Mouse (Mus musculus): Measurements from ENCODE around the gene Morc1. TPM values are rescaled to one million over a fixed set of nuclear protein-coding genes. Genes with fewer than 3 reads are reported as not detected.
A peak's percentile ranks its signal among the peaks of the same experiment; 100 is the strongest.

Morc1 gene
- total RNA-seq, 1 experiment from 2014 or later, result not detected

DNA sequence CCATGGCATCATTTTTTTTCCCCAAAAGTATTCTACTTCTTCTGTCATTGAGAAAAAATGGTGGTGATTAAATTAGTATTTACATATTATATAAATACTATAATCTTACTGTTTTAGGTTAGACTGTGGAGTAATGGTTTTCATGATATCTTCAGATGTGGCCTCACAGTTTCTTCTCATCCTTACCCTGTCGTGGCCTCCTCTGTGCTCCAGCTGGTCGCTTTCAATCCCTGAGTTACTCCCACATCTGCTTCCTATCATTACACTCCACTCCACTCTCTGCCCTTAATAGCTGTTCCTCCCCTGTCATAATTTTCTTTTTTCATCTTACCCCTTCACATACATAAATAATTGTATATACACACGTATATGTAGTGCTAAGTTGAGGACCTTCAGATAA is 22.2 kb downstream of the Morc1 start:
- no peak for ATAC-seq (ENCODE audit: extremely low read depth, insufficient number of reproducible peaks, low FRiP score, poor library complexity, severe bottlenecking)

DNA sequence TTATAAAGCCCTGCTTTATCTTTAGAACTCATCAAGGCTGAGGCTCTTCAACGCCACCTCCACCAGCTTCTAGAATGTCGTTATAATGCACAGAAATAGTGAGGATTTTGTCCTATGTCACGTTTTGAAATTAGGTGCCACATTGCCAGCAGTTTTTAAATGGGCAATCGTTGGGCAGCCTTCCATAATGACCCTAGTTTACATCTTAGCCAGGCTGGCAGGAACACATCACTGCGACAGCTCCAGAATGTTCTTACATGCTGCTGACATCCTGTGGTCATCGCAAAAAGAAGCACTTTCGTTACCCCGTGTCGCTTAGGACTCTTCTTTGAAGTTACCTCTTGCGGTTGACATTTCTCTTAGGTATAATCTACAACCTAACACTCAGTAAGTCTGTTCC is 42.4 kb downstream of the Morc1 start:
- ATAC-seq (ENCODE audit: extremely low read depth, insufficient number of reproducible peaks, low FRiP score, poor library complexity, severe bottlenecking), result no peak

- ATAC-seq (ENCODE audit: extremely low read depth, insufficient number of reproducible peaks, low FRiP score, poor library complexity, severe bottlenecking), result no peak
Observed at GRCm38 (mm10) chr16:48474896-48475802, 44.1 kb downstream of the Morc1 start.

- ATAC-seq (ENCODE audit: extremely low read depth, insufficient number of reproducible peaks, low FRiP score, poor library complexity, severe bottlenecking), result no peak
Observed at GRCm38 (mm10) chr16:48479266-48479848, 48.3 kb downstream of the Morc1 start.

GRCm38 (mm10) chr16:48516776-48517499 is 85.9 kb downstream of the Morc1 start:
- no peak for ATAC-seq (ENCODE audit: extremely low read depth, insufficient number of reproducible peaks, low FRiP score, poor library complexity, severe bottlenecking)

GRCm38 (mm10) chr16:48519569-48519968 is 88.5 kb downstream of the Morc1 start:
- ATAC-seq (ENCODE audit: extremely low read depth, insufficient number of reproducible peaks, low FRiP score, poor library complexity, severe bottlenecking), result no peak

DNA sequence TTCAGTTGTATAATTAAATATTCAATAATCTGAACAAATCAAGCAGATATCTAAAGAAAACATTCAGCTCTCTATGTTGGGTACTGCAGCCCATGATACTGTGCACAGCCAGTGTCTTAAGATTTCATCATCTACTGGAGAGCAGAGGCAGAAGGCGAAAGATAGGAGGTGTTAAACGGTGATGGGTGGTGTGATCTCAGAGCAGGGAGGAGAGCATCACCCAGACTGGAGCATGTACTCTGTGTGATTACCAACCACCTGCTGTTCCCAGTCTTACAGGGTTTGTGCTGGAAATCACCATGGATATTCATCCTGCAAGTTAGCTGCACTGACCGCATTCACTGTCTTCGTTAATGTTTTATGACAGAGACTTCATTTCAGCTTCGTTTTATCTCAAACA is 106.1 kb downstream of the Morc1 start:
- no peak for ATAC-seq (ENCODE audit: extremely low read depth, insufficient number of reproducible peaks, low FRiP score, poor library complexity, severe bottlenecking)

DNA sequence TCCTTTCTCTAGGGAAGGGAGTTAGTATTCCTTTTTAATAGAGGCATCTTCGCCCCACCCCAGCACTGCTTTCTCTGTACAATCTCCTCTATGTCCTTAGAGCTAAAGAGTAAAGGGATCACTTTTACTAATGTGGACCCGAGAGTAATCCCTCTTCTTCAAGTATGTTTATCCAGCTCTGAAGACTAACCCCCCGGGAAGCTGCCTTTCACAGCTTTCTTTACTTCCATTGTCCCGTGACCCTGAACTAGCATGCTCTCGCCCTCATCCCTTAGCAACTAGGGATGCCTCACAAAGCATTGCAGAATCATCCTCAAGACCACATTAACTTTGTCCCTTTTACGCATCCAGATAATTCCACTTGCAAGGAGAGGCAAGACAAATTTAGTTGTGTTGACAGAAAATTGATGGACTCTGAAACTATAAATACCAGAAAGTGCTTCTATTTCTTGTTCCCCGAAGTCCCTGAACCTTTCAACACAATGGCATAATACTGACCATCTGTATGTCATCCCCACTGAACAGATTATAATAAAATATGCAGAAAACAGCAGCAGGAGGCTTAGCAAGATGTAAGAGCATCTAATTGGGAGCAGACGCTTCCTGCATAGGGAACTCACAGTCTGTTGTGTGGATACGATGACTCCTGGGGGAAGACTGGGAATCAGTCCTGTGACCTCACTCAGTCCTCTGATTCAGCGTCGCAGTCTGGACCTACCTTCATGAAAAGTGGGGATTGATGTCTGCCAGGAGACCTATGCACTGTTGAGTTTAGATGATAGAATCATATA is 131.4 kb downstream of the Morc1 start:
- no peak for ATAC-seq (ENCODE audit: extremely low read depth, insufficient number of reproducible peaks, low FRiP score, poor library complexity, severe bottlenecking)

GRCm38 (mm10) chr16:48570354-48570753 is 139.3 kb downstream of the Morc1 start:
- ATAC-seq (ENCODE audit: extremely low read depth, insufficient number of reproducible peaks, low FRiP score, poor library complexity, severe bottlenecking), result 0 out of 2 replicates have a peak, but pooled peaks have one; percentile 44

DNA sequence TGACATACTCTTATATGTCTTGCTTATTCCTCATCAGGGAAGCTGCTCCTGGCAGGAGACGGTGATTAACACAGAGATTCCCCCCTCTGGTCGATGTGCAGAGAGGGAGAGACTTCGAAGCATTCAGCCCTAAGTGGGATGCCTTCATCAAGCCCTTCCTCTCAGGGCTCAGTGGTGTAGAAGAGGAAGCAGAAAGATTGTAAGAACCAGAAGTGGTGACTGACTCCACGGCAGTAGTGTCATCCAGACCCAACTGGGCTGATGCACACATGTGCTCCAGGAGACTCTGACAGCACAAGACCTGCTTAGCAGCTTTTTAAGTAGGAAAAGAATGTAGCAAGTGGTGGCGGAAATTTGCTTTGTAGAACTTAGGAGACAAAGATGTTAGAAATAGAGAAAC is 143.0 kb downstream of the Morc1 start:
- no peak for ATAC-seq (ENCODE audit: extremely low read depth, insufficient number of reproducible peaks, low FRiP score, poor library complexity, severe bottlenecking)

DNA sequence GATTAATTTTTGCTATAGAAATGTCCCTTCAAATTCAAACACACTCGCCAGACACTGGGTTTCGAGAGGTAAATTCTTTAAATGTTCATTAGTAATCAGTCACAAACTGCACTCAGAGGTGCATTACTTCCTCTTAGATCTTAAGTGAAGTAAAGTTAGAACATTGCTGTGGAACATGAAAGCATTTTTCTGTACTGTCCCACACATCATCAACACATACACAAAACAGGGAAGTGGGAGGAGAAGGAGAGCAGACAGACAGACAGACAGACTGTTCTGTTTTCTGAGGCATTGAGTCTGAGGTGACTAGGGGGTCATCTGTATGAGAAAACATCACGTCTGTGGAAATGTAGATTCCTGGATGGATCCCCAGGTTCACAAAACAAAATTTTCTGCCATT is 143.5 kb downstream of the Morc1 start:
- ATAC-seq (ENCODE audit: extremely low read depth, insufficient number of reproducible peaks, low FRiP score, poor library complexity, severe bottlenecking), result no peak

- no peak for ATAC-seq (ENCODE audit: extremely low read depth, insufficient number of reproducible peaks, low FRiP score, poor library complexity, severe bottlenecking)
Observed at GRCm38 (mm10) chr16:48585369-48585768, 154.3 kb downstream of the Morc1 start.

GRCm38 (mm10) chr16:48594457-48594856 is 163.4 kb downstream of the Morc1 start:
- ATAC-seq (ENCODE audit: extremely low read depth, insufficient number of reproducible peaks, low FRiP score, poor library complexity, severe bottlenecking), result 0 out of 2 replicates have a peak, but pooled peaks have one; percentile 33

DNA sequence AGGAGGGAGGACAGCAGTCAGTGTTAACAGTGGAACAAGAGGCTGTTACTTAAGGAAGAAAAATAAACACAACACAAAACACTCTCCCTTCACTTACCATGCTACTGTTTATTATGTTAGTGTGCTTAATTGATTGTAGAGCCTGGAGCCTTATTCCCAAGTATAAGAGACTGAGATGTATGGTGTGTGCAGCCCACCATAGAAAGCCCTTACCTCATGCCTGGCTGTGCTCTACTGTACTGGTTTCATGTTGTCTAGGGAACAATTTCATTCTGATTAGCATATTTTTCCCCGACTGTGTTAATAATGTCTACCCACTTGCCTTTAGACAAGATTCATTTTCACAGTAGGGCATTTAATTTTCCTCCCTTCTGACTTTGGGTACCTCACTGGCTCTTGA is 164.2 kb downstream of the Morc1 start:
- no peak for ATAC-seq (ENCODE audit: extremely low read depth, insufficient number of reproducible peaks, low FRiP score, poor library complexity, severe bottlenecking)

- no peak for ATAC-seq (ENCODE audit: extremely low read depth, insufficient number of reproducible peaks, low FRiP score, poor library complexity, severe bottlenecking)
Observed at GRCm38 (mm10) chr16:48603735-48604211, 172.7 kb downstream of the Morc1 start.

GRCm38 (mm10) chr16:48606476-48607038 is 175.5 kb downstream of the Morc1 start:
- no peak for ATAC-seq (ENCODE audit: extremely low read depth, insufficient number of reproducible peaks, low FRiP score, poor library complexity, severe bottlenecking)

DNA sequence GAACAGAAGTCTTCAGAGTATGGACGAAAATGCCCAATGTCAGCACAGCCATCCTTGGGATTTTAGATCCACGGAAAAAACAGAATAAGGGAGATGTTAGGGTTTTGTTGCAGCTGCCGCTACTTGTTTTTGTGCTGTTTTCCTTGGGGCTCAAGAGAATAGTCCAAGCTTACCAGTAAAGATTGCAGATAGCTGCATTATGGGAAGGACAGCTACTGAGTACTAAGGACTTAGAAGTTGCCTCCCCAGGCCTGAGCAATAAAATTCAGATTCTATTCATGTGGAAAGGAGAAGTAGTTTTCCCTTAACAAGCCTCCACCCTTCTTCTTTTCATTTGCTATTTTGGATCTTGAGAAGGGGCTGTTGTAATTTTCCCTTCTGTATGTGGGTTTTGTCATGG is 177.2 kb downstream of the Morc1 start:
- no peak for ATAC-seq (ENCODE audit: extremely low read depth, insufficient number of reproducible peaks, low FRiP score, poor library complexity, severe bottlenecking)

DNA sequence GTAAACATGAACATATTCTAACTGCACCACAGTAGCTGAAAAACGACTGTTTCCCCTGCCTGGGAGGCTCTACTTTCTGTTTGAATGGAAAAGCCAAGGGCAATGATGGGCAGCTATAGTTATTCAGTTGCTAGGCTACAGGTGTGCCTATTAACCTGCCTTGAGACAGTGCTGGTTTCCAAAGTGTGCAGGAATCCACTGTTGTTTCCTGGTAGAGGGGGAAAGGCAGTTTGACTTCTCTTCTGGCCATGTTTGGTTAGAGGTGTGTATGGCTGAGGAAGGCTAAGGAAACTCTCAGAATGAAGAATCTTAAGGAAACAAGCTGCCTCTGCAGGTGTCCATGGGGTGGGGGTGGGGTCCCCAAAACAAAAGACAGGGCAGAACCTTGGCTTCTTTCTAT is 179.8 kb downstream of the Morc1 start:
- ATAC-seq (ENCODE audit: extremely low read depth, insufficient number of reproducible peaks, low FRiP score, poor library complexity, severe bottlenecking), result no peak

- ATAC-seq (ENCODE audit: extremely low read depth, insufficient number of reproducible peaks, low FRiP score, poor library complexity, severe bottlenecking), result no peak
Observed at GRCm38 (mm10) chr16:48611436-48611835, 180.4 kb downstream of the Morc1 start.
